Mouse (Mus musculus) bone marrow, adult 2 months (tissue): ENCODE data around the gene Cdc42ep1.

Source experiments
- CTCF ChIP-seq: fragments of 200-500 bp; IDR thresholded peaks from 2 replicates; pipeline ENCODE4 v1.5.1; 2011; ENCODE audit warnings: low read length, control low read depth; ENCODE audit not compliant: control insufficient read depth, insufficient read depth
- POLR2A ChIP-seq: fragments of 200-500 bp; IDR thresholded peaks from 2 replicates; pipeline ENCODE4 v1.6.1; 2011; ENCODE audit warnings: low read depth, mild to moderate bottlenecking, control low read depth, low read length, borderline replicate concordance; ENCODE audit not compliant: control insufficient read depth

- TF ChIP-seq CTCF (no peak), POLR2A (no peak)
Measured at GRCm38 (mm10) chr15:78899409-78899739, 57.0 kb downstream of the Cdc42ep1 start, which contains the start of gene Gm49510.
